Mouse (Mus musculus) urinary bladder, postnatal 4 days (tissue): ENCODE data around the gene Dhrs7c.

Source experiments
- DNase-seq, 2 experiments: peaks; one replicate each; pipeline ENCODE4 v3.0.0; 2021 to 2022; ENCODE audit warnings: low spot score in 2 of 2

Dhrs7c gene

GRCm38 (mm10) chr11:67845193-67845592, 47.2 kb downstream of the Dhrs7c start:
- DNase-seq: no peak

- DNase-seq: peak in 1 of 2 experiments; percentile 25
Observed at GRCm38 (mm10) chr11:67851770-67852169, 53.8 kb downstream of the Dhrs7c start.

- DNase-seq: peak in 1 of 2 experiments; percentile 30
Observed at GRCm38 (mm10) chr11:67853996-67854395, 56.0 kb downstream of the Dhrs7c start.

GRCm38 (mm10) chr11:67855035-67855434, 57.0 kb downstream of the Dhrs7c start:
- DNase-seq: peak in 1 of 2 experiments; percentile 56

GRCm38 (mm10) chr11:67858518-67858917, 60.5 kb downstream of the Dhrs7c start:
- DNase-seq: peak in 1 of 2 experiments; percentile 35

- no peak for DNase-seq
Observed at GRCm38 (mm10) chr11:67860743-67861398, 62.9 kb downstream of the Dhrs7c start.

- DNase-seq: peak in 1 of 2 experiments; percentile 55
Observed at GRCm38 (mm10) chr11:67861399-67861838, 63.4 kb downstream of the Dhrs7c start.

GRCm38 (mm10) chr11:67865100-67865499, 67.1 kb downstream of the Dhrs7c start:
- DNase-seq: no peak
